Mouse (Mus musculus) limb, embryonic 13.5 days (tissue): Measurements from ENCODE around the gene Lrrc72. TPM values are rescaled to one million over a fixed set of nuclear protein-coding genes. Genes with fewer than 3 reads are reported as not detected.

ENCODE experiments used
- ATAC-seq: fragments of 200-750 bp; cut with Nextera tagmentation; 2 replicates; pipeline ENCODE4 v1.8.0; 2017; ENCODE audit warnings: low read depth, moderate number of reproducible peaks, moderate TSS enrichment; ENCODE audit not compliant: low FRiP score
- H3K27ac ChIP-seq: fragments of 300-500 bp; sonication (generic); 2 replicates; pipeline ENCODE4 v1.5.1; 2015; ENCODE audit warnings: inconsistent platforms, mild to moderate bottlenecking, moderate library complexity
- H3K27me3 ChIP-seq: fragments of 300-500 bp; sonication (generic); 2 replicates; pipeline ENCODE4 v1.6.1; 2015; ENCODE audit warnings: mild to moderate bottlenecking, inconsistent platforms
- H3K36me3 ChIP-seq: fragments of 300-500 bp; sonication (generic); 2 replicates; pipeline ENCODE4 v1.6.1; 2015; ENCODE audit warnings: inconsistent platforms, mild to moderate bottlenecking, moderate library complexity
- H3K4me1 ChIP-seq: fragments of 300-500 bp; sonication (generic); 2 replicates; pipeline ENCODE4 v1.6.1; 2015; ENCODE audit warnings: inconsistent platforms
- H3K4me2 ChIP-seq: fragments of 300-500 bp; sonication (generic); replicated peaks from 2 replicates; pipeline ENCODE4 v1.6.1; 2015; ENCODE audit warnings: inconsistent platforms, mild to moderate bottlenecking, moderate library complexity
- H3K4me3 ChIP-seq: fragments of 300-500 bp; sonication (generic); 2 replicates; pipeline ENCODE4 v1.5.1; 2015; ENCODE audit warnings: moderate library complexity, mild to moderate bottlenecking, inconsistent platforms
- H3K9ac ChIP-seq: fragments of 300-500 bp; sonication (generic); 2 replicates; pipeline ENCODE4 v1.6.1; 2015; ENCODE audit warnings: mild to moderate bottlenecking, inconsistent platforms
- H3K9me3 ChIP-seq: fragments of 300-500 bp; sonication (generic); 2 replicates; pipeline ENCODE4 v1.6.1; 2016; ENCODE audit warnings: inconsistent platforms
- WGBS: fragments of 180-500 bp; shearing (Covaris S2); methylation state at CpG from one replicate; pipeline ENCODE4 v1.1.7; 2015; 5-methylcytosine and 5-hydroxymethylcytosine counted together
- polyA plus RNA-seq: library from polyadenylated mRNA; unstranded; fragments of >200 nt; fragmentation: Nextera tagmentation; extraction: Ambion mirVana; gene quantifications from 2 replicates; pipeline ENCODE4 v1.2.1, GENCODE M21; 2015

Gene Lrrc72
- polyA plus RNA-seq, 1 experiment from 2014 or later: not detected

GRCm38 (mm10) chr12:36182570-36182969 is 70.6 kb downstream of the Lrrc72 start:
- ATAC-seq: 0 out of 2 replicates have a peak, but pooled peaks have one; percentile 11
- no peaks in the 10 kb centered on the region for H3K27me3 ChIP-seq
- no peak overlapping the region for H3K9ac ChIP-seq
- H3K4me1 ChIP-seq: no peaks in the 10 kb centered on the region
- H3K27ac ChIP-seq: no peak overlapping the region
- H3K9me3 ChIP-seq: no peaks in the 10 kb centered on the region
- no peak overlapping the region for H3K4me3 ChIP-seq
- peaks cover 58% of the 10 kb centered on the region for H3K36me3 ChIP-seq
- H3K4me2 ChIP-seq: no peak overlapping the region
- WGBS: 81% methylated on average over 6 of the region's 6 CpGs

- no peaks in the 10 kb centered on the region for H3K9me3 ChIP-seq
- no peaks in the 10 kb centered on the region for H3K4me1 ChIP-seq
- H3K9ac ChIP-seq: no peak overlapping the region
- no peak for ATAC-seq
- H3K27ac ChIP-seq: no peak overlapping the region
- no peaks in the 10 kb centered on the region for H3K27me3 ChIP-seq
- no peak overlapping the region for H3K4me3 ChIP-seq
- H3K4me2 ChIP-seq: no peak overlapping the region
- H3K36me3 ChIP-seq: peaks cover 66% of the 10 kb centered on the region
- WGBS: 95% methylated on average over 5 of the region's 5 CpGs
Observed at GRCm38 (mm10) chr12:36177227-36177626, 76.0 kb downstream of the Lrrc72 start.

- H3K4me1 ChIP-seq: peaks cover 18% of the 10 kb centered on the region
- no peak overlapping the region for H3K4me3 ChIP-seq
- H3K27me3 ChIP-seq: no peaks in the 10 kb centered on the region
- no peak overlapping the region for H3K9ac ChIP-seq
- H3K4me2 ChIP-seq: no peak overlapping the region
- ATAC-seq: no peak
- H3K9me3 ChIP-seq: no peaks in the 10 kb centered on the region
- peaks cover 17% of the 10 kb centered on the region for H3K36me3 ChIP-seq
- WGBS: 17% methylated on average over 1 of the region's 1 CpGs
- H3K27ac ChIP-seq: no peak overlapping the region
Observed at GRCm38 (mm10) chr12:36165299-36165698, 87.9 kb downstream of the Lrrc72 start.

GRCm38 (mm10) chr12:36164126-36164791 is 88.9 kb downstream of the Lrrc72 start:
- no peaks in the 10 kb centered on the region for H3K27me3 ChIP-seq
- no peak for ATAC-seq
- WGBS: 77% methylated on average over 7 of the region's 7 CpGs
- H3K4me3 ChIP-seq: no peak overlapping the region
- no peak overlapping the region for H3K9ac ChIP-seq
- no peaks in the 10 kb centered on the region for H3K9me3 ChIP-seq
- no peak overlapping the region for H3K27ac ChIP-seq
- peaks cover 18% of the 10 kb centered on the region for H3K4me1 ChIP-seq
- H3K36me3 ChIP-seq: peaks cover 13% of the 10 kb centered on the region; the same call in 1 of the 2 replicates
- no peak overlapping the region for H3K4me2 ChIP-seq

Other genes starting within 250 kb of the Lrrc72 start
- gene Tspan13, start 210.9 kb downstream of the Lrrc72 start, polyA plus RNA-seq: 56.4 and 57.4 TPM in 2 replicates
- gene Ankmy2, start 96.3 kb downstream of the Lrrc72 start, polyA plus RNA-seq: 35.0 and 35.4 TPM in 2 replicates
- gene Bzw2, start 95.3 kb downstream of the Lrrc72 start, polyA plus RNA-seq: 242 and 259 TPM in 2 replicates
- gene Sostdc1, start 60.7 kb upstream of the Lrrc72 start, polyA plus RNA-seq: 59.3 and 64.6 TPM in 2 replicates
- 8.8 and 8.9 TPM in 2 replicates for gene Ispd, start 128.1 kb upstream of the Lrrc72 start, polyA plus RNA-seq
- gene D630036H23Rik, start 128.8 kb upstream of the Lrrc72 start, polyA plus RNA-seq: 2.2 and 2.5 TPM in 2 replicates